Mouse (Mus musculus): ENCODE data around the gene Eps8l2. TPM values are rescaled to one million over a fixed set of nuclear protein-coding genes. Genes with fewer than 3 reads are reported as not detected.

Gene Eps8l2
- polyA plus RNA-seq, 1 experiment from 2014 or later, result 1.2 TPM

DNA sequence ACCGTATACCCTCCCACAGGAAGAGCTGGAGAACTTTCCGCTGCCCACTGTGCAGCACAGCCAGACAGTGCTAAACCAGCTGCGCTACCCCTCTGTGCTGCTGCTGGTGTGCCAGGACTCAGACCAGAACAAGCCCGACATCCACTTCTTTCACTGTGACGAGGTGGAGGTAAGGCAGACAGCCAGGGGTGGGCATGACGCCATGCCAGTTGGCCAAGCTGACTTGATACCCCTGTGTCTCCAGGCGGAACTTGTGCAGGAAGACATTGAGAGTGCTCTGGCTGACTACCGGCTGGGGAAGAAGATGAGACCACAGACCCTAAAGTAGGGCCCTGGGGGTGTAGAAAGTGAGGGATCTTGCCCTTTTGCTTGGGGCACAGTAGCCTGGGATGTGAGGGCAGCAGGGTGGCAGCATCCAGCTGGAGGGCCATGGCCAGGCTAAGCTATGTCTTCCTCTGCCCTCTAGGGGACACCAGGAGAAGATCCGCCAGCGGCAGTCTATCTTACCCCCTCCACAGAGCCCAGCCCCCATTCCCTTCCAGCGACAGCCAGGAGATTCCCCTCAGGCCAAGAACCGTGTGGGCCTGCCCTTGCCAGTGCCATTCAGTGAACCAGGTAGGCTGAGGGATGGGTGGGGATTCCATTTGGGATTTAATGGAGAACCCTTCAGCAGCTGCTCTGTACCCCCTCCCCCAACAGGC is 17.1 kb downstream of the Eps8l2 start:
- Histone ChIP-seq H3K4me2 (replicated peaks) (no peak overlapping the region), H3K4me1 (replicated peaks; ENCODE audit: control insufficient read depth, insufficient read depth, low read length) (peaks cover 8% of the 10 kb centered on the region; the same call in 1 of the 2 replicates), H3K9ac (no peak overlapping the region), H3K27me3 (ENCODE audit: control insufficient read depth, insufficient read depth, low read length) (no peaks in the 10 kb centered on the region), H3K27ac (peak overlapping the region; percentile 20; the same call in 1 of the 2 replicates), H3K9me3 (ENCODE audit: control insufficient read depth, low read length) (no peaks in the 10 kb centered on the region), H3K4me3 (replicated peaks; ENCODE audit: low read length) (no peak overlapping the region), H3K36me3 (replicated peaks; ENCODE audit: control insufficient read depth, insufficient read depth) (no peaks in the 10 kb centered on the region)
- ATAC-seq (ENCODE audit: low FRiP score) (no peak), DNase-seq (ENCODE audit: low spot score) (no peak)
- 54% methylated on average over 12 of the region's 12 CpGs for WGBS

DNA sequence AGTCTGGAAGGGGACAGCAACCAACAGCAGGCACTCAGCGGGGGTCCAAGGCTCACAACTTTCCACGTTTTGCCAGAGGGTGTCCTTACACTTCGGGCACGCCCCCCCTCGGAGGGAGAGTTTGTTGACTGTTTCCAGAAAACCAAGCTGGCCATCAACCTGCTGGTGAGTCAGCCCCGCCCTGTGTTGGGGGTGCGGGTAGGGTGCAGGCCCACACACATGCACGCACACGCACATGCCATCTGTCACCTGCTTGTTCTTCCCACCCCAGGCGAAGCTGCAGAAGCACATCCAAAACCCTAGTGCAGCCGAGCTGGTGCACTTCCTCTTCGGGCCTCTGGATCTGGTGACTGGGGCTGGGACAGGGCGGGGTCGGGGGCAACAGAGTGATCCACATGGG is 18.3 kb downstream of the Eps8l2 start:
- DNase-seq (ENCODE audit: low spot score), result no peak
- Histone ChIP-seq H3K27me3 (ENCODE audit: control insufficient read depth, insufficient read depth, low read length) (peaks cover 11% of the 10 kb centered on the region; the same call in 1 of the 2 replicates), H3K4me3 (replicated peaks; ENCODE audit: low read length) (no peak overlapping the region), H3K4me1 (replicated peaks; ENCODE audit: control insufficient read depth, insufficient read depth, low read length) (peaks cover 8% of the 10 kb centered on the region; the same call in 1 of the 2 replicates), H3K4me2 (replicated peaks) (no peak overlapping the region), H3K36me3 (replicated peaks; ENCODE audit: control insufficient read depth, insufficient read depth) (no peaks in the 10 kb centered on the region), H3K9ac (no peak overlapping the region), H3K9me3 (ENCODE audit: control insufficient read depth, low read length) (no peaks in the 10 kb centered on the region), H3K27ac (no peak overlapping the region)
- WGBS, result 74% methylated on average over 14 of the region's 14 CpGs
- ATAC-seq (ENCODE audit: low FRiP score), result no peak

GRCm38 (mm10) chr7:141361510-141361909 is 22.8 kb downstream of the Eps8l2 start:
- WGBS, result 18% methylated on average over 24 of the region's 24 CpGs

DNA sequence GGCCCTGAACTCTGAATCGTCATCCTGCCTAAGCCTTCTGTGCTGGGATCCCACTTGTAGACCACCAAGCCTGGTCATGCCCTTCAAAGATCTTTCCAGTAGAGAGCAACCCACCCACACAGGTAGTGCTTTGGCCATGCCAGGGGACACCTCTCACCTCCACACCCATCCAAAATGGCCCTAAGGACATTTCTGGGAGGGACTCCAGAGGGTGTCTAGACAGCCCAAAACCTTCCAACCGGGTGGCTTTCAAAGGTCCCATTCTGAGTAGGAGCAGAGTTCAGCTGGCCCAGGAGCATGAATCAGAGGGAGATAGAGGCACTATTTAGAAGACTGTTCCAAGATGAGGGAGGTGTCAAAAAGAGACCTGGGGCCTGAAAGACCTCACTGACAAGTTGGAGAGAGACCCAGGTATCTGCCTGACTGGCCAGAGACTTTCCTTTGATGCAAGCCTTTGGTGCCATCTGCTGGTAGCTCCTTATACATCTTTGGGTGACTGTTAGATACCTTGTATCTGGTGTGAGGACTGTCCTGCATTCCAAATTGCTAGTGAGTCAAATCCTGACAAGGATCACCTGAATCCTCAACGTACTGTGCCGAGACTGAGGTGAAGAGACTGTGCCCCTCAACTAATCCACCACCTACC is 24.5 kb downstream of the Eps8l2 start:
- no peaks in the 10 kb centered on the region for H3K36me3 ChIP-seq (replicated peaks; ENCODE audit: control insufficient read depth, insufficient read depth)
- peak; percentile 55; the same call in 1 of the 2 replicates for ATAC-seq (ENCODE audit: low FRiP score)
- H3K4me2 ChIP-seq (replicated peaks), result no peak overlapping the region
- WGBS, result 66% methylated on average over 4 of the region's 4 CpGs
- H3K9ac ChIP-seq, result no peak overlapping the region
- no peak overlapping the region for H3K4me3 ChIP-seq (replicated peaks; ENCODE audit: low read length)
- no peaks in the 10 kb centered on the region for H3K4me1 ChIP-seq (replicated peaks; ENCODE audit: control insufficient read depth, insufficient read depth, low read length)
- peak; percentile 85 for DNase-seq (ENCODE audit: low spot score)
- H3K27me3 ChIP-seq (ENCODE audit: control insufficient read depth, insufficient read depth, low read length), result peaks cover 12% of the 10 kb centered on the region; the same call in 1 of the 2 replicates
- no peaks in the 10 kb centered on the region for H3K9me3 ChIP-seq (ENCODE audit: control insufficient read depth, low read length)
- no peak overlapping the region for H3K27ac ChIP-seq

More at GRCm38 (mm10) chr7:141361510-141361909, 22.8 kb downstream of the Eps8l2 start:
- H3K4me1 ChIP-seq (replicated peaks; ENCODE audit: control insufficient read depth, insufficient read depth, low read length), result no peaks in the 10 kb centered on the region
- peaks cover 12% of the 10 kb centered on the region; the same call in 1 of the 2 replicates for H3K27me3 ChIP-seq (ENCODE audit: control insufficient read depth, insufficient read depth, low read length)
- no peaks in the 10 kb centered on the region for H3K9me3 ChIP-seq (ENCODE audit: control insufficient read depth, low read length)
- peak overlapping the region; percentile 29 for H3K4me2 ChIP-seq (replicated peaks)
- no peak for DNase-seq (ENCODE audit: low spot score)
- H3K9ac ChIP-seq, result no peak overlapping the region
- no peak for ATAC-seq (ENCODE audit: low FRiP score)
- H3K27ac ChIP-seq, result no peak overlapping the region
- no peak overlapping the region for H3K4me3 ChIP-seq (replicated peaks; ENCODE audit: low read length)
- no peaks in the 10 kb centered on the region for H3K36me3 ChIP-seq (replicated peaks; ENCODE audit: control insufficient read depth, insufficient read depth)

DNA sequence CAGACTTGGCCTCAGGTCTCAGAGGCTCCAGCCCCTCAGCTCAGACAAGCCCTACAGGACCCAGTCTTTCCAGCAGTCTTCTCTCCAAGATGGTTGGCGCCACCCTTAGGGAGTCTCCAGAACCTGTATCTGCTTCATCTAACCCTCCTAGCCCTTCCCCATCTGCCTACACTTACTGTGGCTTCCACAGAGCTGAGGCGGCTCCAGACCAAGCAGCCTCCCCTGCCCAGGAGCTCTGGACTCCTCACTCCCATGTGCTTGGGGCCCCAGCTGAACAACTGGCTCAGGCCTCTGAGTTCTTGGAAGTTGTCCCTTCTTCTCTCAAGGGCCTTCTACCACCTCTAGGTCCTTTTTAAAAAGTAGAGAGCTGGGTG is 25.1 kb downstream of the Eps8l2 start:
- 73% methylated on average over 2 of the region's 2 CpGs for WGBS
- Histone ChIP-seq H3K4me3 (replicated peaks; ENCODE audit: low read length) (no peak overlapping the region), H3K4me2 (replicated peaks) (no peak overlapping the region), H3K9me3 (ENCODE audit: control insufficient read depth, low read length) (no peaks in the 10 kb centered on the region), H3K9ac (no peak overlapping the region), H3K27me3 (ENCODE audit: control insufficient read depth, insufficient read depth, low read length) (peaks cover 12% of the 10 kb centered on the region; the same call in 1 of the 2 replicates), H3K4me1 (replicated peaks; ENCODE audit: control insufficient read depth, insufficient read depth, low read length) (no peaks in the 10 kb centered on the region), H3K27ac (no peak overlapping the region), H3K36me3 (replicated peaks; ENCODE audit: control insufficient read depth, insufficient read depth) (no peaks in the 10 kb centered on the region)
- no peak for DNase-seq (ENCODE audit: low spot score)
- no peak for ATAC-seq (ENCODE audit: low FRiP score)

DNA sequence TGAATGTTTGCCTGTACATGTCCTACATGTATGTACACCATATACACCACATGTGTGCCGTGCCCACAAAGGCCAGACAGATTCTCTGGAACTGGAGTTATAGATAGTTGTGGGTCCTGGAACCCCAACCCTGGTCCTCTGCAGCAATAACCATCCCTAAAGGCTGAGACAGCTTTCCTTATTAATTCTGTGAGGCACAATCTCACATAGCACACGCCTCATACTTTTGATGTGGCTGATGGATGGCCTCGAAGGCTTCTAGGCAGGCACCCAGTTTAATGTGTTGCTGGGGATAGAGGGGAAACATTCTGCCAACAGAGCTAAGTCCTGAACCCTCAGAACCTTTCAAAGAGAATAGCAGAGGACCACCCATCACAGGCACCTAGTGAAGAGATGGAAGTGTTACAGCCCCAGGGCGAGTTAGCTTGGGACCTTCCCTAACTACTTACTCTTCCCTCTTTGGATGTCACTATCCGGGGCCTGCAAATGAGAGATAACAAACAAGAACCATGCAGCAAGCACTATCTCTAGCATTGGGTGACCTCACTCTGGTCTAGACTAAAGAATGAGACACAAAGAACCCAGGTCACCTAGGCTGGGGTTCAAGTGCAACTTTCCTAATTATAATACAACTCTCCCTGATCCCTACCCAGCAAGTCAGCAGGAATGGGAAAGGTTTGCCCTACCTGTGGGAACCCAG is 25.8 kb downstream of the Eps8l2 start:
- ATAC-seq (ENCODE audit: low FRiP score), result no peak
- no peak for DNase-seq (ENCODE audit: low spot score)
- no peak overlapping the region for H3K27ac ChIP-seq
- no peaks in the 10 kb centered on the region for H3K4me1 ChIP-seq (replicated peaks; ENCODE audit: control insufficient read depth, insufficient read depth, low read length)
- H3K9ac ChIP-seq, result no peak overlapping the region
- H3K4me3 ChIP-seq (replicated peaks; ENCODE audit: low read length), result no peak overlapping the region
- peaks cover 12% of the 10 kb centered on the region; the same call in 1 of the 2 replicates for H3K27me3 ChIP-seq (ENCODE audit: control insufficient read depth, insufficient read depth, low read length)
- H3K9me3 ChIP-seq (ENCODE audit: control insufficient read depth, low read length), result no peaks in the 10 kb centered on the region
- WGBS, result 87% methylated on average over 5 of the region's 5 CpGs
- H3K4me2 ChIP-seq (replicated peaks), result no peak overlapping the region
- no peaks in the 10 kb centered on the region for H3K36me3 ChIP-seq (replicated peaks; ENCODE audit: control insufficient read depth, insufficient read depth)

GRCm38 (mm10) chr7:141365049-141365445 is 26.4 kb downstream of the Eps8l2 start:
- Histone ChIP-seq H3K9me3 (ENCODE audit: control insufficient read depth, low read length) (no peaks in the 10 kb centered on the region), H3K4me1 (replicated peaks; ENCODE audit: control insufficient read depth, insufficient read depth, low read length) (no peaks in the 10 kb centered on the region), H3K4me2 (replicated peaks) (no peak overlapping the region), H3K4me3 (replicated peaks; ENCODE audit: low read length) (no peak overlapping the region), H3K27me3 (ENCODE audit: control insufficient read depth, insufficient read depth, low read length) (peaks cover 12% of the 10 kb centered on the region; the same call in 1 of the 2 replicates), H3K9ac (no peak overlapping the region), H3K36me3 (replicated peaks; ENCODE audit: control insufficient read depth, insufficient read depth) (no peaks in the 10 kb centered on the region), H3K27ac (no peak overlapping the region)
- DNase-seq (ENCODE audit: low spot score) (no peak), ATAC-seq (ENCODE audit: low FRiP score) (no peak)
- 71% methylated on average over 3 of the region's 3 CpGs for WGBS

DNA sequence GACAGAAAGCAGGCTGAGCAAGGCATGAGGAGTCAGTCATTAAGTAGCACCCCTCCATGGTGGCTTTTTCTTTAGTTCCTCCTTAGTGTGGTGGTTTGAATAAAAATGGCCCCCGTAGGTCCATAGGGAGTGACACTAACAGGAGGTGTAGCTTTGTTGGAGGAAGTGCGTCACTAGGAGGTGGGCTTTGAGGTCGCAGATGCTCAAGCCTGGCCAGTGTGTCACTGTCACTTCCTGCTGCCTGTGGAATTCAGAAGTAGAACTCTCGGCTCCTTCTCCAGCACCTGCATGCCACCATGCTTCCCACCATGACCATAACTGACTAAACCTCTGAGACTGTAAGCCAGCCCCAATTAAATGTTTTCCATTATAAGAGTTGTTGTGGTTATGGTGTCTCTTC is 28.7 kb downstream of the Eps8l2 start:
- no peaks in the 10 kb centered on the region for H3K4me1 ChIP-seq (replicated peaks; ENCODE audit: control insufficient read depth, insufficient read depth, low read length)
- ATAC-seq (ENCODE audit: low FRiP score) (no peak), DNase-seq (ENCODE audit: low spot score) (no peak)
- H3K4me2 ChIP-seq (replicated peaks), result no peak overlapping the region
- H3K27ac ChIP-seq, result no peak overlapping the region
- H3K9ac ChIP-seq, result no peak overlapping the region
- H3K9me3 ChIP-seq (ENCODE audit: control insufficient read depth, low read length), result no peaks in the 10 kb centered on the region
- no peaks in the 10 kb centered on the region for H3K36me3 ChIP-seq (replicated peaks; ENCODE audit: control insufficient read depth, insufficient read depth)
- H3K27me3 ChIP-seq (ENCODE audit: control insufficient read depth, insufficient read depth, low read length), result no peaks in the 10 kb centered on the region
- no peak overlapping the region for H3K4me3 ChIP-seq (replicated peaks; ENCODE audit: low read length)
- WGBS, result 82% methylated on average over 4 of the region's 4 CpGs

DNA sequence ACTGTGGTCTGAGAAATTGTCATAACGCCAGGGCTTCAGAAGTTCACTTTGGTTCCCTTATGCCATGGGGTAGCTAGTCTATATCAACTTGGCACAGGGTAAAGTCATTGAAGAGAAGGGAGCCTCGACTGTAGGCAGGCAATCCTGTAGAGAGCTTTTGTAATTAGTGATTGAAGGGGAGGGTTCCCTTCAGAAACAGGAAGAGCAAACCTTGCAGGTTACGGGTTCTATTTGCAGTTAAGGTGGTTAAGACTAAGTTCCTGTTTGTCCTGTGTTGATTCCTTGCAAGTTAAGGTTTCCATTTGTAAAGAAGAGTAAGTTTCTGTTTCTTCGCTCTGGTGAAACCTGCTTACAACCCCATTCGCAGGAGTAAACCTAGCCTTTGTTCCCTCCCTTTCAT is 31.2 kb downstream of the Eps8l2 start:
- Histone ChIP-seq H3K9ac (no peak overlapping the region), H3K4me3 (replicated peaks; ENCODE audit: low read length) (no peak overlapping the region), H3K4me1 (replicated peaks; ENCODE audit: control insufficient read depth, insufficient read depth, low read length) (no peaks in the 10 kb centered on the region), H3K27ac (no peak overlapping the region), H3K4me2 (replicated peaks) (no peak overlapping the region), H3K27me3 (ENCODE audit: control insufficient read depth, insufficient read depth, low read length) (no peaks in the 10 kb centered on the region), H3K36me3 (replicated peaks; ENCODE audit: control insufficient read depth, insufficient read depth) (no peaks in the 10 kb centered on the region), H3K9me3 (ENCODE audit: control insufficient read depth, low read length) (no peaks in the 10 kb centered on the region)
- no peak for ATAC-seq (ENCODE audit: low FRiP score)
- whole genome bisulfite sequencing, result 70% methylated on average over 5 of the region's 5 CpGs
- DNase-seq (ENCODE audit: low spot score), result no peak

Measured in hindbrain, embryonic 14.5 days (tissue).